Mouse (Mus musculus): Measurements from ENCODE around the gene Mlxipl.
"Not testable (repeated sequence)": the region's sequence is repeated elsewhere in the genome, so short reads cannot be mapped to it uniquely, and the experiment has no call there.

The Mlxipl gene

GRCm38 (mm10) chr5:135089653-135090052 lies at the start of gene Mlxipl:
Gene Mlxipl, plus strand, starts transcription at chr5:135089890.
- DNase-seq (ENCODE audit: low spot score): no peak

- no peak for DNase-seq (ENCODE audit: low spot score)
These were observed 49.6 kb upstream of the Mlxipl start for GRCm38 (mm10) chr5:135040059-135040458.

- DNase-seq (ENCODE audit: low spot score): no peak
These were observed 48.9 kb upstream of the Mlxipl start for GRCm38 (mm10) chr5:135040777-135041176.

GRCm38 (mm10) chr5:135042105-135042788 lies 47.4 kb upstream of the Mlxipl start:
- DNase-seq (ENCODE audit: low spot score): no peak

GRCm38 (mm10) chr5:135044575-135044974 lies 45.1 kb upstream of the Mlxipl start:
- DNase-seq (ENCODE audit: low spot score): no peak

GRCm38 (mm10) chr5:135048539-135048938 lies 41.2 kb upstream of the Mlxipl start:
- no peak for DNase-seq (ENCODE audit: low spot score)

- not testable (repeated sequence) for DNase-seq (ENCODE audit: low spot score)
These were observed 40.4 kb upstream of the Mlxipl start for GRCm38 (mm10) chr5:135049268-135049667.

GRCm38 (mm10) chr5:135053356-135053755 lies 36.3 kb upstream of the Mlxipl start:
- DNase-seq (ENCODE audit: low spot score): no peak

GRCm38 (mm10) chr5:135063629-135064381 lies 25.9 kb upstream of the Mlxipl start, which contains the start of gene Dnajc30:
Gene Dnajc30, plus strand, starts transcription at chr5:135064202.
- peak; percentile 97 for DNase-seq (ENCODE audit: low spot score)

- no peak for DNase-seq (ENCODE audit: low spot score)
These were observed 25.3 kb upstream of the Mlxipl start for GRCm38 (mm10) chr5:135064382-135064766.

- DNase-seq (ENCODE audit: low spot score): not testable (repeated sequence)
These were observed 24.7 kb upstream of the Mlxipl start, which contains the start of gene Bud23 for GRCm38 (mm10) chr5:135064909-135065446. Gene Bud23, minus strand, starts transcription at chr5:135064959.

GRCm38 (mm10) chr5:135066008-135066407 lies 23.7 kb upstream of the Mlxipl start:
- no peak for DNase-seq (ENCODE audit: low spot score)

GRCm38 (mm10) chr5:135070448-135070847 lies 19.2 kb upstream of the Mlxipl start:
- DNase-seq (ENCODE audit: low spot score): no peak

- no peak for DNase-seq (ENCODE audit: low spot score)
These were observed 17.6 kb upstream of the Mlxipl start for GRCm38 (mm10) chr5:135072061-135072460.

GRCm38 (mm10) chr5:135072720-135073119 lies 17.0 kb upstream of the Mlxipl start:
- no peak for DNase-seq (ENCODE audit: low spot score)

- no peak for DNase-seq (ENCODE audit: low spot score)
These were observed 16.1 kb upstream of the Mlxipl start for GRCm38 (mm10) chr5:135073349-135074150.

- DNase-seq (ENCODE audit: low spot score): no peak
These were observed 14.0 kb upstream of the Mlxipl start for GRCm38 (mm10) chr5:135075655-135076054.

GRCm38 (mm10) chr5:135076368-135076767 lies 13.3 kb upstream of the Mlxipl start:
- DNase-seq (ENCODE audit: low spot score): no peak

GRCm38 (mm10) chr5:135076931-135077505 lies 12.7 kb upstream of the Mlxipl start:
- no peak for DNase-seq (ENCODE audit: low spot score)

- DNase-seq (ENCODE audit: low spot score): peak; percentile 87
These were observed 11.9 kb upstream of the Mlxipl start, which contains the start of gene Vps37d for GRCm38 (mm10) chr5:135077564-135078481. Gene Vps37d, minus strand, starts transcription at chr5:135078266.

- no peak for DNase-seq (ENCODE audit: low spot score)
These were observed 11.2 kb upstream of the Mlxipl start for GRCm38 (mm10) chr5:135078482-135078810.
